Mouse (Mus musculus): Measurements from ENCODE around the gene B230104I21Rik.

GRCm38 (mm10) chr4:154348197-154348786 is 12.4 kb downstream of the B230104I21Rik start:
- TF ChIP-seq CTCF (IDR thresholded peaks at IDR 0.05; ENCODE audit: extremely low read depth, insufficient read length, insufficient replicate concordance, low read depth, low read length): no peak
- TF ChIP-seq POLR2A (IDR thresholded peaks at IDR 0.05; ENCODE audit: low read depth, low read length): no peak
